ENCODE assay signal across 23 mouse cellular contexts in genomic region chr1:189872050-189872449, GRCm38 (mm10). TPM values are rescaled to one million over a fixed set of nuclear protein-coding genes. Genes with fewer than 3 reads are reported as not detected.
DNase-seq lines count a peak whose midpoint lies in the region; ATAC-seq and TF ChIP-seq lines count a peak whose summit lies in the region.
"Had no signal": no experiment of that assay in that cellular context is flagged by ENCODE, and none has a peak within 500 bp of the region (broad histone marks: within the 10 kb centered on the region; RNA-seq: fewer than 3 reads in every experiment).

No protein-coding gene starts in this region.

- H3K4me3 ChIP-seq in kidney, adult 2 months (ENCODE audit: insufficient read depth, low read depth, low read length), result no peak overlapping the region
- no peak overlapping the region for H3K4me3 ChIP-seq in kidney, embryonic 16.5 days (ENCODE audit: low read length)
- H3K4me3 ChIP-seq in midbrain, embryonic 14.5 days (replicated peaks; ENCODE audit: low read depth, low read length), result no peak overlapping the region
- no peak overlapping the region for H3K4me3 ChIP-seq in midbrain, embryonic 10.5 days
- H3K4me3 ChIP-seq: embryonic facial prominence, embryonic 10.5 days; embryonic facial prominence, embryonic 12.5 days; forebrain, embryonic 13.5 days had no signal

- no peak for TF ChIP-seq CTCF in kidney, adult 2 months (conservative IDR thresholded peaks at IDR 0.05; ENCODE audit: insufficient read depth, insufficient read length, low read depth, low read length)
- no peak for TF ChIP-seq CTCF in brain, embryonic 14.5 days (IDR thresholded peaks at IDR 0.05; ENCODE audit: borderline replicate concordance, extremely low read depth, insufficient read depth, insufficient read length)

- WGBS in kidney, adult 2 months, result 55% methylated on average over 4 of the region's 4 CpGs
- 85% methylated on average over 4 of the region's 4 CpGs for WGBS in kidney, embryonic 16.5 days
- WGBS in midbrain, embryonic 14.5 days, result 63% methylated on average over 4 of the region's 4 CpGs
- 95% methylated on average over 4 of the region's 4 CpGs for WGBS in midbrain, embryonic 10.5 days

- H3K9ac ChIP-seq in kidney, embryonic 16.5 days (replicated peaks; ENCODE audit: low read length), result no peak overlapping the region
- no peak overlapping the region for H3K9ac ChIP-seq in midbrain, embryonic 14.5 days (replicated peaks; ENCODE audit: low read length)
- H3K9ac ChIP-seq: embryonic facial prominence, embryonic 12.5 days; forebrain, embryonic 13.5 days; forebrain, postnatal 0 days had no signal

- no peaks in the 10 kb centered on the region for H3K36me3 ChIP-seq in kidney, adult 2 months (ENCODE audit: control insufficient read depth, insufficient read depth, low read length)
- peaks cover 43% of the 10 kb centered on the region for H3K36me3 ChIP-seq in kidney, embryonic 16.5 days (ENCODE audit: insufficient read depth, low read length)
- H3K36me3 ChIP-seq in midbrain, embryonic 14.5 days (ENCODE audit: control insufficient read depth, insufficient read depth, low read length), result no peaks in the 10 kb centered on the region
- peaks cover 15% of the 10 kb centered on the region for H3K36me3 ChIP-seq in midbrain, embryonic 10.5 days
- H3K36me3 ChIP-seq: G1E had no signal

- ATAC-seq in kidney, embryonic 16.5 days (ENCODE audit: low FRiP score, low TSS enrichment), result no peak
- no peak for ATAC-seq in midbrain, embryonic 14.5 days (ENCODE audit: low FRiP score, low TSS enrichment)
- ATAC-seq: CD4-positive, CD25-positive, alpha-beta regulatory T cell, adult 4 months; forebrain, embryonic 13.5 days; forebrain, postnatal 0 days had no signal

- H3K9me3 ChIP-seq in kidney, embryonic 16.5 days (ENCODE audit: low read length), result no peaks in the 10 kb centered on the region
- no peaks in the 10 kb centered on the region for H3K9me3 ChIP-seq in midbrain, embryonic 14.5 days (ENCODE audit: control insufficient read depth, low read length)
- H3K9me3 ChIP-seq in midbrain, embryonic 10.5 days (replicated peaks), result no peaks in the 10 kb centered on the region
- H3K9me3 ChIP-seq: embryonic facial prominence, embryonic 10.5 days; embryonic facial prominence, embryonic 12.5 days; forebrain, embryonic 13.5 days had no signal

- no peak overlapping the region for H3K4me2 ChIP-seq in kidney, embryonic 16.5 days (replicated peaks; ENCODE audit: low read depth, low read length)
- no peak overlapping the region for H3K4me2 ChIP-seq in midbrain, embryonic 14.5 days (ENCODE audit: low read length)
- H3K4me2 ChIP-seq: embryonic facial prominence, embryonic 12.5 days; forebrain, embryonic 13.5 days had no signal

- no peak for TF ChIP-seq POLR2A in kidney, adult 2 months (IDR thresholded peaks at IDR 0.05; ENCODE audit: low read depth, low read length)
- no peak for TF ChIP-seq POLR2A in brain, embryonic 14.5 days (IDR thresholded peaks at IDR 0.05; ENCODE audit: borderline replicate concordance, extremely low read depth, insufficient read depth, insufficient read length, poor library complexity, severe bottlenecking)

- H3K27ac ChIP-seq in kidney, adult 2 months (ENCODE audit: insufficient read depth, low read depth, low read length), result no peak overlapping the region
- no peak overlapping the region for H3K27ac ChIP-seq in kidney, embryonic 16.5 days (ENCODE audit: low read length)
- H3K27ac ChIP-seq in midbrain, embryonic 14.5 days (replicated peaks; ENCODE audit: low read depth, low read length), result no peak overlapping the region
- H3K27ac ChIP-seq in midbrain, embryonic 10.5 days (replicated peaks), result no peak overlapping the region
- H3K27ac ChIP-seq: embryonic facial prominence, embryonic 10.5 days; forebrain, embryonic 13.5 days had no signal

- no peaks in the 10 kb centered on the region for H3K27me3 ChIP-seq in kidney, adult 2 months (replicated peaks; ENCODE audit: control insufficient read depth, insufficient read depth, low read length)
- H3K27me3 ChIP-seq in kidney, embryonic 16.5 days (ENCODE audit: insufficient read depth, low read length), result no peaks in the 10 kb centered on the region
- H3K27me3 ChIP-seq in midbrain, embryonic 14.5 days (ENCODE audit: control insufficient read depth, insufficient read depth, low read length), result no peaks in the 10 kb centered on the region
- no peaks in the 10 kb centered on the region for H3K27me3 ChIP-seq in midbrain, embryonic 10.5 days (ENCODE audit: low read depth, poor library complexity, severe bottlenecking)
- H3K27me3 ChIP-seq: CH12.LX; embryonic facial prominence, embryonic 12.5 days; forebrain, embryonic 13.5 days had no signal

- peaks cover 18% of the 10 kb centered on the region for H3K4me1 ChIP-seq in kidney, adult 2 months (ENCODE audit: control insufficient read depth, insufficient read depth, low read length)
- peaks cover 30% of the 10 kb centered on the region for H3K4me1 ChIP-seq in kidney, embryonic 16.5 days (ENCODE audit: insufficient read depth, low read length)
- H3K4me1 ChIP-seq in midbrain, embryonic 14.5 days (ENCODE audit: control insufficient read depth, insufficient read depth, low read length), result 0 out of 2 replicates have a peak, but pooled peaks cover 4% of the 10 kb centered on the region
- H3K4me1 ChIP-seq in midbrain, embryonic 10.5 days, result peaks cover 13% of the 10 kb centered on the region

- DNase-seq in kidney, adult 2 months, result peak; percentile 27
- peak; percentile 51 for DNase-seq in midbrain, embryonic 14.5 days
- no peak for DNase-seq in midbrain, embryonic 10.5 days (ENCODE audit: low spot score)
- DNase-seq in MN1 (ENCODE audit: low spot score), result peak; percentile 28
- DNase-seq in brain, embryonic 14.5 days (ENCODE audit: low read depth), result peak; percentile 51
- no peak for DNase-seq in B cell, adult 2 months
- no peak for DNase-seq in thymus, postnatal 25 days
- DNase-seq: adrenal gland, adult 2 months; adrenal gland, postnatal 10 days; adrenal gland, postnatal 25 days; cerebellum, adult 11-12 months; cerebellum, adult 2 months; cerebellum, adult 9-10 months; cerebellum, postnatal 10 days; cerebellum, postnatal 25 days; forebrain, postnatal 0 days had no signal

RNA-seq across cellular contexts. Expression of gene Smyd2, which starts 50.1 kb away (rescaled TPM):
- 42.8 and 46.3 TPM in 2 replicates for polyA plus RNA-seq in kidney, adult 2 months (2012; rRNA removed)
- polyA plus RNA-seq in kidney, embryonic 16.5 days (2015; fragmentation: Nextera tagmentation; extraction: Ambion mirVana), result 87.6 and 89.7 TPM in 2 replicates
- 63.9 and 69.5 TPM in 2 replicates for polyA plus RNA-seq in midbrain, embryonic 14.5 days (2014; fragmentation: Nextera tagmentation; extraction: Ambion mirVana)
- 62.7 and 68.3 TPM in 2 replicates for polyA plus RNA-seq in midbrain, embryonic 10.5 days (2016; fragmentation: Nextera tagmentation; extraction: Ambion mirVana)
- polyA plus RNA-seq in brain, embryonic 14.5 days (2012; rRNA removed), result 70.1 and 84.7 TPM in 2 replicates
- polyA plus RNA-seq: G1E had no signal

Comparison
In these comparisons a context has a peak if more than half of its experiments do, and no peak if none do; other contexts are left out.
1. DNase-seq: peak in kidney, adult 2 months (single experiment), midbrain, embryonic 14.5 days (single experiment), MN1 (single experiment) and brain, embryonic 14.5 days (single experiment); none in midbrain, embryonic 10.5 days (single experiment), B cell, adult 2 months (0 of 2) and thymus, postnatal 25 days (single experiment).